Mouse (Mus musculus) megakaryocyte, embryonic 14.5 days (primary cell): ENCODE data around the gene Fgf12.

Experiments
- FLI1 ChIP-seq: IDR thresholded peaks from 2 replicates; pipeline ENCODE4 v1.6.1; 2012; ENCODE audit warnings: low read length, inconsistent platforms, mixed read lengths
- GATA1 ChIP-seq: IDR thresholded peaks from 3 replicates; pipeline ENCODE4 v1.6.1; 2012; ENCODE audit warnings: mixed read lengths, low read length, inconsistent platforms, borderline replicate concordance

DNA sequence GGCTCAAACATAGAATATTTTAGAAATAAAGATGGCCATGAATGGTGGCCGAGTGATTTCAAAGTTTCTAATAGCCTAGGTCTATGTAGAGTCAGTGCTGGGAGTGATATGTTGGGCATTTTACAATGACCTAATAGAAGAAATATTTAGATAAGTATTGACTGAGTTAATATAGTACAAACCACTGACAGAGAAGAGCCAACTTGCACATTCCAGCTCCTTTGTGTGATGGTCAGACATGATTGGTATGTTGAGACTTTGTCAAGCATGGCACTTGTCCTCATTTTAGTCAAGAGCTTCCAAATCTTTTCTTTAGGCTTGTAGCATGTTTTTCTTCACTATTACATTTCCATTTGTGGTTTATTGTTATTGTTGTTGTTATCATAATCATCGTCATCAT is 596.4 kb downstream of the Fgf12 start:
- TF ChIP-seq FLI1: no peak
- no peak for TF ChIP-seq GATA1
